Mouse (Mus musculus): Measurements from ENCODE around the gene Tnfrsf9. TPM values are rescaled to one million over a fixed set of nuclear protein-coding genes. Genes with fewer than 3 reads are reported as not detected.
A peak's percentile ranks its signal among the peaks of the same experiment; 100 is the strongest.

Tnfrsf9 gene
- polyA plus RNA-seq, 1 experiment from 2014 or later: 2.5 TPM

- peak overlapping the region; percentile 35; the same call in 1 of the 2 replicates for H3K9ac ChIP-seq (ENCODE audit: low read depth, low read length)
- no peaks in the 10 kb centered on the region for H3K4me1 ChIP-seq (ENCODE audit: control insufficient read depth, insufficient read depth, low read length)
- no peaks in the 10 kb centered on the region for H3K36me3 ChIP-seq (ENCODE audit: control insufficient read depth, insufficient read depth, low read length)
- peak overlapping the region; percentile 56 for H3K4me2 ChIP-seq (ENCODE audit: low read depth, low read length)
- H3K27me3 ChIP-seq (replicated peaks; ENCODE audit: control insufficient read depth, insufficient read depth, low read length): no peaks in the 10 kb centered on the region
- peak; percentile 79 for ATAC-seq
- WGBS: 12% methylated on average over 25 of the region's 25 CpGs
- no peak overlapping the region for H3K27ac ChIP-seq (ENCODE audit: low read length)
- no peaks in the 10 kb centered on the region for H3K9me3 ChIP-seq (ENCODE audit: control insufficient read depth, low read length)
- peak overlapping the region; percentile 32 for H3K4me3 ChIP-seq (ENCODE audit: low read length)
These were observed 50.5 kb downstream of the Tnfrsf9 start for GRCm38 (mm10) chr4:150964635-150965554.

GRCm38 (mm10) chr4:150965555-150965951 lies 51.2 kb downstream of the Tnfrsf9 start:
- ATAC-seq: no peak
- no peaks in the 10 kb centered on the region for H3K9me3 ChIP-seq (ENCODE audit: control insufficient read depth, low read length)
- no peak overlapping the region for H3K4me3 ChIP-seq (ENCODE audit: low read length)
- H3K36me3 ChIP-seq (ENCODE audit: control insufficient read depth, insufficient read depth, low read length): no peaks in the 10 kb centered on the region
- H3K27me3 ChIP-seq (replicated peaks; ENCODE audit: control insufficient read depth, insufficient read depth, low read length): no peaks in the 10 kb centered on the region
- H3K9ac ChIP-seq (ENCODE audit: low read depth, low read length): no peak overlapping the region
- no peaks in the 10 kb centered on the region for H3K4me1 ChIP-seq (ENCODE audit: control insufficient read depth, insufficient read depth, low read length)
- H3K27ac ChIP-seq (ENCODE audit: low read length): no peak overlapping the region
- 70% methylated on average over 11 of the region's 11 CpGs for WGBS
- no peak overlapping the region for H3K4me2 ChIP-seq (ENCODE audit: low read depth, low read length)

- Histone ChIP-seq H3K4me2 (ENCODE audit: low read depth, low read length) (no peak overlapping the region), H3K4me1 (ENCODE audit: control insufficient read depth, insufficient read depth, low read length) (no peaks in the 10 kb centered on the region), H3K27me3 (replicated peaks; ENCODE audit: control insufficient read depth, insufficient read depth, low read length) (no peaks in the 10 kb centered on the region), H3K36me3 (ENCODE audit: control insufficient read depth, insufficient read depth, low read length) (no peaks in the 10 kb centered on the region), H3K9me3 (ENCODE audit: control insufficient read depth, low read length) (no peaks in the 10 kb centered on the region), H3K27ac (ENCODE audit: low read length) (no peak overlapping the region), H3K4me3 (ENCODE audit: low read length) (no peak overlapping the region), H3K9ac (ENCODE audit: low read depth, low read length) (no peak overlapping the region)
- WGBS: 16% methylated on average over 7 of the region's 7 CpGs
- ATAC-seq: no peak
These were observed 52.2 kb downstream of the Tnfrsf9 start for GRCm38 (mm10) chr4:150966556-150966955.

- H3K4me2 ChIP-seq (ENCODE audit: low read depth, low read length): no peak overlapping the region
- H3K9ac ChIP-seq (ENCODE audit: low read depth, low read length): no peak overlapping the region
- no peak overlapping the region for H3K4me3 ChIP-seq (ENCODE audit: low read length)
- no peak for ATAC-seq
- H3K36me3 ChIP-seq (ENCODE audit: control insufficient read depth, insufficient read depth, low read length): no peaks in the 10 kb centered on the region
- no peaks in the 10 kb centered on the region for H3K27me3 ChIP-seq (replicated peaks; ENCODE audit: control insufficient read depth, insufficient read depth, low read length)
- no peaks in the 10 kb centered on the region for H3K4me1 ChIP-seq (ENCODE audit: control insufficient read depth, insufficient read depth, low read length)
- H3K27ac ChIP-seq (ENCODE audit: low read length): no peak overlapping the region
- WGBS: 81% methylated on average over 8 of the region's 8 CpGs
- H3K9me3 ChIP-seq (ENCODE audit: control insufficient read depth, low read length): no peaks in the 10 kb centered on the region
These were observed 54.6 kb downstream of the Tnfrsf9 start for GRCm38 (mm10) chr4:150968956-150969355.

GRCm38 (mm10) chr4:150973264-150973663 lies 58.9 kb downstream of the Tnfrsf9 start:
- no peaks in the 10 kb centered on the region for H3K27me3 ChIP-seq (replicated peaks; ENCODE audit: control insufficient read depth, insufficient read depth, low read length)
- H3K4me1 ChIP-seq (ENCODE audit: control insufficient read depth, insufficient read depth, low read length): no peaks in the 10 kb centered on the region
- 82% methylated on average over 8 of the region's 8 CpGs for WGBS
- no peak overlapping the region for H3K4me2 ChIP-seq (ENCODE audit: low read depth, low read length)
- no peak overlapping the region for H3K4me3 ChIP-seq (ENCODE audit: low read length)
- H3K9me3 ChIP-seq (ENCODE audit: control insufficient read depth, low read length): no peaks in the 10 kb centered on the region
- H3K27ac ChIP-seq (ENCODE audit: low read length): no peak overlapping the region
- ATAC-seq: no peak
- no peaks in the 10 kb centered on the region for H3K36me3 ChIP-seq (ENCODE audit: control insufficient read depth, insufficient read depth, low read length)
- H3K9ac ChIP-seq (ENCODE audit: low read depth, low read length): no peak overlapping the region

- Histone ChIP-seq H3K4me1 (ENCODE audit: control insufficient read depth, insufficient read depth, low read length) (no peaks in the 10 kb centered on the region), H3K27ac (ENCODE audit: low read length) (no peak overlapping the region), H3K4me3 (ENCODE audit: low read length) (no peak overlapping the region), H3K36me3 (ENCODE audit: control insufficient read depth, insufficient read depth, low read length) (no peaks in the 10 kb centered on the region), H3K9ac (ENCODE audit: low read depth, low read length) (no peak overlapping the region), H3K4me2 (ENCODE audit: low read depth, low read length) (no peak overlapping the region), H3K27me3 (replicated peaks; ENCODE audit: control insufficient read depth, insufficient read depth, low read length) (no peaks in the 10 kb centered on the region), H3K9me3 (ENCODE audit: control insufficient read depth, low read length) (no peaks in the 10 kb centered on the region)
- no peak for ATAC-seq
- 27% methylated on average over 1 of the region's 1 CpGs for WGBS
These were observed 60.8 kb downstream of the Tnfrsf9 start for GRCm38 (mm10) chr4:150975145-150975544.

- H3K27ac ChIP-seq (ENCODE audit: low read length): no peak overlapping the region
- WGBS: 85% methylated on average over 21 of the region's 21 CpGs
- no peaks in the 10 kb centered on the region for H3K4me1 ChIP-seq (ENCODE audit: control insufficient read depth, insufficient read depth, low read length)
- no peaks in the 10 kb centered on the region for H3K36me3 ChIP-seq (ENCODE audit: control insufficient read depth, insufficient read depth, low read length)
- ATAC-seq: no peak
- no peak overlapping the region for H3K4me3 ChIP-seq (ENCODE audit: low read length)
- no peak overlapping the region for H3K9ac ChIP-seq (ENCODE audit: low read depth, low read length)
- H3K27me3 ChIP-seq (replicated peaks; ENCODE audit: control insufficient read depth, insufficient read depth, low read length): no peaks in the 10 kb centered on the region
- H3K4me2 ChIP-seq (ENCODE audit: low read depth, low read length): no peak overlapping the region
- H3K9me3 ChIP-seq (ENCODE audit: control insufficient read depth, low read length): no peaks in the 10 kb centered on the region
These were observed 64.0 kb downstream of the Tnfrsf9 start for GRCm38 (mm10) chr4:150978156-150978910.

GRCm38 (mm10) chr4:150979455-150979854 lies 65.1 kb downstream of the Tnfrsf9 start:
- no peaks in the 10 kb centered on the region for H3K36me3 ChIP-seq (ENCODE audit: control insufficient read depth, insufficient read depth, low read length)
- WGBS: 72% methylated on average over 9 of the region's 9 CpGs
- H3K9me3 ChIP-seq (ENCODE audit: control insufficient read depth, low read length): no peaks in the 10 kb centered on the region
- H3K27ac ChIP-seq (ENCODE audit: low read length): no peak overlapping the region
- H3K4me2 ChIP-seq (ENCODE audit: low read depth, low read length): no peak overlapping the region
- H3K4me1 ChIP-seq (ENCODE audit: control insufficient read depth, insufficient read depth, low read length): no peaks in the 10 kb centered on the region
- no peak for ATAC-seq
- no peak overlapping the region for H3K9ac ChIP-seq (ENCODE audit: low read depth, low read length)
- H3K27me3 ChIP-seq (replicated peaks; ENCODE audit: control insufficient read depth, insufficient read depth, low read length): no peaks in the 10 kb centered on the region
- no peak overlapping the region for H3K4me3 ChIP-seq (ENCODE audit: low read length)

- no peaks in the 10 kb centered on the region for H3K27me3 ChIP-seq (replicated peaks; ENCODE audit: control insufficient read depth, insufficient read depth, low read length)
- no peak overlapping the region for H3K4me3 ChIP-seq (ENCODE audit: low read length)
- no peaks in the 10 kb centered on the region for H3K4me1 ChIP-seq (ENCODE audit: control insufficient read depth, insufficient read depth, low read length)
- no peaks in the 10 kb centered on the region for H3K9me3 ChIP-seq (ENCODE audit: control insufficient read depth, low read length)
- ATAC-seq: no peak
- no peaks in the 10 kb centered on the region for H3K36me3 ChIP-seq (ENCODE audit: control insufficient read depth, insufficient read depth, low read length)
- H3K9ac ChIP-seq (ENCODE audit: low read depth, low read length): no peak overlapping the region
- WGBS: 88% methylated on average over 5 of the region's 5 CpGs
- no peak overlapping the region for H3K4me2 ChIP-seq (ENCODE audit: low read depth, low read length)
- H3K27ac ChIP-seq (ENCODE audit: low read length): no peak overlapping the region
These were observed 65.8 kb downstream of the Tnfrsf9 start for GRCm38 (mm10) chr4:150980153-150980552.

Measured in intestine, embryonic 16.5 days (tissue).